Mouse (Mus musculus): Measurements from ENCODE around the gene Rbfox2. TPM values are rescaled to one million over a fixed set of nuclear protein-coding genes. Genes with fewer than 3 reads are reported as not detected.

Rbfox2 gene
- polyA plus RNA-seq, 2 experiments = 94.7 to 189 TPM

DNA sequence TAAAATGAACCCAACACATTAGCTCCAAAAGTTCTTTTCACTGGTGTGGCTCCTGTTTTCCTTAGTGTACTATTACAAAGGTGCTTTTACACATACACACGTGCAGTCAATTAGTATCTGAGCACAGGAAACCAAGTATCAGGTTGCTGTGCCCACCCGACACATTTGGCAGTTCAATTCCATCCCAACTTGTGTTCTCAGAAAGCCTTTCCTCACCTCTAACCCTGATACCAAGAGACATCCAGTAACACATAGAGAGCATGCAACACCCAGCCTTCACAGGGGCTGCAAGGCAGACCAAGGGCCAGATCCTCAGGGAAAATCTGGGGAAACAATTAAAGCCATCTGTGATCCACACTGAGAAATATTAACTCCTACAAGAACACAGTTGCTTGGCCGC, 8.2 kb downstream of the Rbfox2 start:
- Histone ChIP-seq H3K4me1 (ENCODE audit: control insufficient read depth, insufficient read depth, low read length) (peaks cover 60% of the 10 kb centered on the region), H3K27me3 (ENCODE audit: control insufficient read depth, insufficient read depth, low read length) (no peaks in the 10 kb centered on the region), H3K9me3 (ENCODE audit: control insufficient read depth, low read length) (no peaks in the 10 kb centered on the region), H3K9ac (ENCODE audit: low read depth, low read length, severe bottlenecking) (no peak overlapping the region), H3K36me3 (ENCODE audit: control insufficient read depth, insufficient read depth, low read length) (peaks cover 7% of the 10 kb centered on the region), H3K27ac (replicated peaks; ENCODE audit: low read depth, low read length) (peak overlapping the region; percentile 45), H3K4me3 (replicated peaks; ENCODE audit: low read length) (no peak overlapping the region), H3K4me2 (replicated peaks; ENCODE audit: low read depth, low read length, severe bottlenecking) (peak overlapping the region; percentile 11; the same call in 1 of the 2 replicates)
- 11% methylated on average over 3 of the region's 3 CpGs for WGBS
- peak; percentile 34; the same call in 1 of the 2 replicates for ATAC-seq (ENCODE audit: low FRiP score, low read depth)
- no peak for TF ChIP-seq POLR2A (IDR thresholded peaks at IDR 0.05; ENCODE audit: borderline replicate concordance, extremely low read depth, insufficient read depth, insufficient read length)
- no peak for DNase-seq (ENCODE audit: low spot score)

DNA sequence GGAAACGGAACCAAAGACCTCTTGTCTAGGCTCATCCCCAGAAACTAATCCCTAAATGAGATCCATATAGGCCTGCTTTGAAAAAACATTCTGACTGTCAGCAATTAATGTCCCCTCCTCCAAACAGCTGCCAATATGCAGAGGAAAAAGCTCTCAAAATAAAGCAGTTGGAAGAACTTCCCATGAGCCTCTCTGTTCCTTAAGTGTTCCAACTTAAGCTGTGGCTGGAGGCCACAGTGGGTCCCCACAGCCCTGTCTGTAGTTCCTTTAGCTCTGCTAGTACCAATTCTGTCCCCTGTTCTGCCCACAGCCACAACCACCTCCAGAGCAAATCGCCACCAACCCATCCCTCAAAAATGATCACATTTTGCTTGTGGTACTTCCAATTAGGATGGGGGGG, 10.2 kb downstream of the Rbfox2 start:
- H3K27ac ChIP-seq (replicated peaks; ENCODE audit: low read depth, low read length) = peak overlapping the region; percentile 49

DNA sequence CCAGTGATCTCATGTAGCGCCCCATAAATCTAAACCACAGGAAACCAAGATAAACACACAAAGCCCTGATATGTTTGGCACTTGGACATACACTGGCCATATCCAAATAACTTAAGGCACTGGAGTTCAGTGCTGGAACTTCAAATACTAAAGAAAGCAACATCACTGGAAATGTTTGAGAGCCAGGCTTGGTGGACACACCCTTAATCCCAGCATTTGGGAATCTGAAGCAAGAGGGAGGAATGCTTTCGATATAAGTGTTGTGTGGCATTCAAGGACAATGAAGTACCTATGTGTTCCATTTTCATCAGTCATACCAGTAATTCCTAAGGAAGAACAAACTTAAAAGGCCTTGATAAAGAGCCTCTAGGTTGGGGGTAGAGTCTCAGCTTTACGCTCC, 13.3 kb downstream of the Rbfox2 start:
- Histone ChIP-seq H3K4me3 (replicated peaks; ENCODE audit: low read length) (no peak overlapping the region), H3K9ac (ENCODE audit: low read depth, low read length, severe bottlenecking) (no peak overlapping the region), H3K27me3 (ENCODE audit: control insufficient read depth, insufficient read depth, low read length) (no peaks in the 10 kb centered on the region), H3K9me3 (ENCODE audit: control insufficient read depth, low read length) (no peaks in the 10 kb centered on the region), H3K4me1 (ENCODE audit: control insufficient read depth, insufficient read depth, low read length) (peaks cover 40% of the 10 kb centered on the region), H3K27ac (replicated peaks; ENCODE audit: low read depth, low read length) (no peak overlapping the region), H3K36me3 (ENCODE audit: control insufficient read depth, insufficient read depth, low read length) (no peaks in the 10 kb centered on the region), H3K4me2 (replicated peaks; ENCODE audit: low read depth, low read length, severe bottlenecking) (no peak overlapping the region)
- TF ChIP-seq POLR2A (IDR thresholded peaks at IDR 0.05; ENCODE audit: borderline replicate concordance, extremely low read depth, insufficient read depth, insufficient read length) = no peak
- WGBS = 92% methylated on average over 3 of the region's 3 CpGs
- no peak for DNase-seq (ENCODE audit: low spot score)
- ATAC-seq (ENCODE audit: low FRiP score, low read depth) = no peak

More for the DNA sequence above, 10.2 kb downstream of the Rbfox2 start:
- 63% methylated on average over 2 of the region's 2 CpGs for WGBS
- Histone ChIP-seq H3K27me3 (ENCODE audit: control insufficient read depth, insufficient read depth, low read length) (no peaks in the 10 kb centered on the region), H3K4me2 (replicated peaks; ENCODE audit: low read depth, low read length, severe bottlenecking) (no peak overlapping the region), H3K4me3 (replicated peaks; ENCODE audit: low read length) (no peak overlapping the region), H3K36me3 (ENCODE audit: control insufficient read depth, insufficient read depth, low read length) (peaks cover 4% of the 10 kb centered on the region), H3K4me1 (ENCODE audit: control insufficient read depth, insufficient read depth, low read length) (peaks cover 66% of the 10 kb centered on the region), H3K9me3 (ENCODE audit: control insufficient read depth, low read length) (no peaks in the 10 kb centered on the region), H3K9ac (ENCODE audit: low read depth, low read length, severe bottlenecking) (no peak overlapping the region)
- ATAC-seq (ENCODE audit: low FRiP score, low read depth) = no peak
- TF ChIP-seq POLR2A (IDR thresholded peaks at IDR 0.05; ENCODE audit: borderline replicate concordance, extremely low read depth, insufficient read depth, insufficient read length) = no peak
- DNase-seq (ENCODE audit: low spot score) = no peak

DNA sequence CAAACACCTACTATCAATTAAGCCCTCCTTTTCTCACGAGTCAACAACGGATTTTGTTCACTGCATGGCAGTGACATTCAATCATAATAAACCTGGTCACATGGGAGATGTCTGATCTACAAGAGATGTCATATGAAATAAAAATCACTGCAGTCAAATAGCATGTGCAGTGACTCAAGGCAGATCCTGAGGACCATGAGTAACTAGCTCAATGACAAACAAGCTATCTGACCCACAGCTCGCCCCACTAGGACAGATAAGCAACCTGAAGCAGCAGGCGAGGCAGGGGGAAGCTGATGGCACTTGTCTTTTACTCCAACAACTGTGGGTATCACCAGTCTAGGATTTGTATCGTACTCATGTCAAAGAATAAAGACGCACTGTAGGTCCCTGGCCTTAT, 14.4 kb downstream of the Rbfox2 start:
- Histone ChIP-seq H3K27me3 (ENCODE audit: control insufficient read depth, insufficient read depth, low read length) (no peaks in the 10 kb centered on the region), H3K9me3 (ENCODE audit: control insufficient read depth, low read length) (no peaks in the 10 kb centered on the region), H3K27ac (replicated peaks; ENCODE audit: low read depth, low read length) (no peak overlapping the region), H3K4me1 (ENCODE audit: control insufficient read depth, insufficient read depth, low read length) (peaks cover 32% of the 10 kb centered on the region), H3K36me3 (ENCODE audit: control insufficient read depth, insufficient read depth, low read length) (no peaks in the 10 kb centered on the region), H3K4me2 (replicated peaks; ENCODE audit: low read depth, low read length, severe bottlenecking) (no peak overlapping the region), H3K4me3 (replicated peaks; ENCODE audit: low read length) (no peak overlapping the region), H3K9ac (ENCODE audit: low read depth, low read length, severe bottlenecking) (no peak overlapping the region)
- TF ChIP-seq POLR2A (IDR thresholded peaks at IDR 0.05; ENCODE audit: borderline replicate concordance, extremely low read depth, insufficient read depth, insufficient read length) = no peak
- no peak for ATAC-seq (ENCODE audit: low FRiP score, low read depth)
- WGBS = 65% methylated on average over 6 of the region's 6 CpGs
- DNase-seq (ENCODE audit: low spot score) = no peak

DNA sequence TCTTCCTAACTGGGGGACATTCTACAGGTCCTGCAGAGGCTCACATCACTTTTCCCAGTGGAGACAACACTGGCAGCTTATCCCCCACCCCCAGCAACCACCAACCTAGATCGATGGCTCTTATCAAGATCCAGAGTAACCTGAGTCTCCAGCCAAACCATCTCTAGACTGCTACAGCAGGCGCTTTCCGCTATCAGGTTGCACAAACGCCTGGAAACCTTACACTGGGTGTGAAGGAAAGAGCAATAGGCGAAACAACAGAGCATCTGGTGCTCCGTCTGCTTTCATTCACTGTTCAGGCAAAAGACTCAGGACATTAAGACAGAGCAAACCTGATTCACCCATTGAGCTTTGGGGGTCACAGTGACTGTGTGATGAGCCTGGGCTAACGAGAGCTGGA, 15.3 kb downstream of the Rbfox2 start:
- Histone ChIP-seq H3K4me1 (ENCODE audit: control insufficient read depth, insufficient read depth, low read length) (peaks cover 27% of the 10 kb centered on the region), H3K9ac (ENCODE audit: low read depth, low read length, severe bottlenecking) (no peak overlapping the region), H3K9me3 (ENCODE audit: control insufficient read depth, low read length) (no peaks in the 10 kb centered on the region), H3K27ac (replicated peaks; ENCODE audit: low read depth, low read length) (no peak overlapping the region), H3K4me3 (replicated peaks; ENCODE audit: low read length) (no peak overlapping the region), H3K4me2 (replicated peaks; ENCODE audit: low read depth, low read length, severe bottlenecking) (no peak overlapping the region), H3K27me3 (ENCODE audit: control insufficient read depth, insufficient read depth, low read length) (no peaks in the 10 kb centered on the region), H3K36me3 (ENCODE audit: control insufficient read depth, insufficient read depth, low read length) (no peaks in the 10 kb centered on the region)
- WGBS = 31% methylated on average over 7 of the region's 7 CpGs
- TF ChIP-seq POLR2A (IDR thresholded peaks at IDR 0.05; ENCODE audit: borderline replicate concordance, extremely low read depth, insufficient read depth, insufficient read length) = no peak
- ATAC-seq (ENCODE audit: low FRiP score, low read depth) (no peak), DNase-seq (ENCODE audit: low spot score) (no peak)

DNA sequence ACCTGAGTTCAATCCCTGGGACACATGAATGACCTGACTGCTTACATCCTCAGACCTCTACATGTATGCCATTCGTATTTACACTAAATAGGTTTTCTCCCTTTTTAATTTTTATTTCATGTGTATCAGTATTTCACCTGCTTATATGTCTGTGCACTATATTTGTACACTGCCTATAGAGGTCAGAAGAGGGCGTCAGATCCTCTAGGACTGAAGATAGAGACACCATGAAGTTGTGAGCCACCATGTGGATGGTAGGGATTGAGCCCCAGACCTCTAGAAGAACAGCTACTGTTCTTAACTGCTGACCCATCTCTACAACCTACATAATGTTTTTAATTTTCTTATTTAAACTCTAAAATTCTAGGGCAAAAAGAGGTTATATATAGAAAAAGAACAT, 16.5 kb downstream of the Rbfox2 start:
- WGBS = 78% methylated on average over 2 of the region's 2 CpGs
- no peak for ATAC-seq (ENCODE audit: low FRiP score, low read depth)
- TF ChIP-seq POLR2A (IDR thresholded peaks at IDR 0.05; ENCODE audit: borderline replicate concordance, extremely low read depth, insufficient read depth, insufficient read length) = no peak
- H3K9ac ChIP-seq (ENCODE audit: low read depth, low read length, severe bottlenecking) = no peak overlapping the region
- no peaks in the 10 kb centered on the region for H3K9me3 ChIP-seq (ENCODE audit: control insufficient read depth, low read length)
- no peaks in the 10 kb centered on the region for H3K27me3 ChIP-seq (ENCODE audit: control insufficient read depth, insufficient read depth, low read length)
- H3K4me1 ChIP-seq (ENCODE audit: control insufficient read depth, insufficient read depth, low read length) = peaks cover 21% of the 10 kb centered on the region; the same call in 1 of the 2 replicates
- no peak overlapping the region for H3K4me3 ChIP-seq (replicated peaks; ENCODE audit: low read length)
- no peak overlapping the region for H3K27ac ChIP-seq (replicated peaks; ENCODE audit: low read depth, low read length)
- no peak overlapping the region for H3K4me2 ChIP-seq (replicated peaks; ENCODE audit: low read depth, low read length, severe bottlenecking)
- no peak for DNase-seq (ENCODE audit: low spot score)
- no peaks in the 10 kb centered on the region for H3K36me3 ChIP-seq (ENCODE audit: control insufficient read depth, insufficient read depth, low read length)
